Mouse (Mus musculus): ENCODE results near the gene Rhoa.
"Not testable (repeated sequence)": the region's sequence is repeated elsewhere in the genome, so short reads cannot be mapped to it uniquely, and the experiment has no call there.

Rhoa gene

DNA sequence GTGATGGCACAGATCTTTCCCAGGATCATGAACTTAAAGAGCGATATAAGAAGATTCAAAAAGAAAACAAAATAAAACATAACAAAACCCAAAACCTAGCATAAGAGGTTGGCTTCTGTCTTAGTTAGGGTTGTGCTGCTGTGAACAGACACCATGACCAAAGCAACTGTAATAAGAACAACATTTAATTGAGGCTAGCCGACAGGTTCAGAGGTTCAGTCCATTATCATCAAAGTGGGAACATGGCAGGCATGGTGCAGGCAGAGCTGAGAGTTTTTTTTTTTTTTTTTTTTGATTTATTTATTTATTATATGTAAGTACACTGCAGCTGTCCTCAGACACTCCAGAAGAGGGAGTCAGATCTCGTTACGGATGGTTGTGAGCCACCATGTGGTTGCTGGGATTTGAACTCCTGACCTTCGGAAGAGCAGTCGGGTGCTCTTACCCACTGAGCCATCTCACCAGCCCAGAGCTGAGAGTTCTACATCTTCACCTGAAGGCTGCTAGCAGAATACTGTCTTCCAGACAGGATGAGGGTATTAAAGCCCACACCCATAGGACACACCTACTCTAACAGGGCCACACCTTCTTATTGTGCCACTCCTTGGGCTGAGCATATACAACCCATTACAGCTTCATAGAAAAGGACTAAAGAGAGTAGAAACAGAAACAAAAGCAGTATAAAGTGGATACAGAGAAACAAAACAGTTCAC lies 18.2 kb upstream of the Rhoa start:
- not testable (repeated sequence) for DNase-seq (ENCODE audit: low read depth, low spot score)

DNA sequence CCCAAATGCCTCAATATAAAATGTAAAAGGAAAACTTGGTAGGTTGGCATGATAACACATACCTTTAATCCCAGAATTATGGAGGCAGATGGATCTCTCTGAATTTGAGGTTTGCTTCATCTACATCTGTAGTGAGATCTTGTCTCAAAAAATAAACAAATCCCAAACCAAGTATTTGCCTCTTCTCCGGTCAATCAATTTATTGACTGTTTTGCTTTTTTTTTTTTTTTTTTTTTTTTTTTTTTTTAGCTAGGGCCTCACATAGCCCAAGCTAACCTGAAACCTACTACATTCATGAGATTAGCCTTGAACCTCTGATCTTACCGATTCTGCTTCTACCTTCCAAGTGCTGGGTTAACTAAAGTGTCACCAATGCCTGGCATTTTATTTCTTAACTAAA lies 16.6 kb upstream of the Rhoa start:
- no peak for DNase-seq (ENCODE audit: low read depth, low spot score)

- peak; percentile 93 for DNase-seq (ENCODE audit: low read depth, low spot score)
Observed at GRCm38 (mm10) chr9:108290016-108290750, 15.7 kb upstream of the Rhoa start, which contains the start of gene Nicn1. Gene Nicn1, plus strand, starts transcription at chr9:108290429.

DNA sequence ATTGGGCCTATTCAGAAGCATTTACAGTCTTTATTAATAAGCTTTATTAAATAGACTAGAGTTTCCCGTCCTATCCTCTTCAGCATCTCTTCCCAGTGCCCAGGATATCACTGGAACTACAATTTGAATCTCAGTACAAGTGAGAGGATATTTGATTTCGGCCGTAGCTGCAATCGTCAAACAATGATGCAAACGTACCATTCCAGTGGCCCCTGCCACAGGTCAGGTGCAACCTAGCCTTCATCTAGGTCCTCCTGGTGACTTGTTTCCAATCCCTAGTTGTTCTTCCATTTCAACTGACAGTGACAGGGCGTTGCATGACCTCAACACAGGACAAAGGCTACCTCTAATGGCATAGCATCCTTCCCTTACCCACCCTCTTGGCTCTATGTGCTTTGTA lies 15.2 kb upstream of the Rhoa start:
- DNase-seq (ENCODE audit: low read depth, low spot score), result no peak

DNA sequence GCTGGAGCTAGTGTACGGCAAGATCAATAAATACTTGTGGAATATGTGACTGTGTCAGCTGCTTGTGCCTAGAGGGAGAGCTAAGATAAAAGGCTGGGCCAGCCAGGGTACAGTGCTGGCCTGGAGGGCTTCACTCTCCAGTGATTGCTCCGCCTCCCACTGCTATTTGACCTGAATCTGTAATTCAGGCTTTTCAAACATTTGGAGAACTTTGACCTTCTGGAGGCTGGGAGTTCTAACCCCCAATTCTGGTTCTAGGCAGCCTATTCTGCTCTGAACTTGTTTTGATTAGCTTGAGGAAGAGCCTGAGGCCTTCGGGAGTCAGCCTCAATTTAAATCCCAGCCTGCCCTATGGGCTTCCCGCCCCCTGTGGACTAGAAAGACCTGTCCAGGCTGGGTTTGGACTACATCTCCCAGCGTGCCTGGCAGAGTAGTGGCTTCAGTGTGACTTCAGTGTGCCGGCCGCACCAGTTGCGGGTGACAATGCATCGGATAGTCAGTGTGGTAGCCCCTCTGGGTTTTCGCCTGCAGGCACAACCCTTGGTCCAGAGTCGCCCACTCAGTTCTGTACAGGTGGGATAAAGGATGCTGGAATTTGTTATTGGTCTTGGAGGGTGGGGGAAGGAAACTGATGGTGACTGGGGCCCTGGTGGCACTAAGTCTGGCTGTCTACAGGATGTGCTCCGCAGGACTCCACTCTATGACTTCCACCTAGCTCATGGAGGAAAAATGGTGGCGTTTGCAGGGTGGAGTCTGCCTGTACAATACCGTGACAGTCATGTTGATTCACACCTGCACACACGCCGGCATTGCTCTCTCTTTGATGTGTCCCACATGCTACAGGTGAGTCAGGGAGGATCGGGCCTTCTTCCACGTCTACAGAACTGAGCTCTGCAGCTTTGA lies 9.2 kb upstream of the Rhoa start, which contains the start of gene Amt:
Gene Amt, plus strand, starts transcription at position 401 of the 903 bp plus-strand sequence.
- DNase-seq (ENCODE audit: low read depth, low spot score), result no peak

GRCm38 (mm10) chr9:108301853-108302252 lies 4.1 kb upstream of the Rhoa start:
- no peak for DNase-seq (ENCODE audit: low read depth, low spot score)

GRCm38 (mm10) chr9:108304716-108305115 lies 1.2 kb upstream of the Rhoa start:
- DNase-seq (ENCODE audit: low read depth, low spot score), result no peak

DNA sequence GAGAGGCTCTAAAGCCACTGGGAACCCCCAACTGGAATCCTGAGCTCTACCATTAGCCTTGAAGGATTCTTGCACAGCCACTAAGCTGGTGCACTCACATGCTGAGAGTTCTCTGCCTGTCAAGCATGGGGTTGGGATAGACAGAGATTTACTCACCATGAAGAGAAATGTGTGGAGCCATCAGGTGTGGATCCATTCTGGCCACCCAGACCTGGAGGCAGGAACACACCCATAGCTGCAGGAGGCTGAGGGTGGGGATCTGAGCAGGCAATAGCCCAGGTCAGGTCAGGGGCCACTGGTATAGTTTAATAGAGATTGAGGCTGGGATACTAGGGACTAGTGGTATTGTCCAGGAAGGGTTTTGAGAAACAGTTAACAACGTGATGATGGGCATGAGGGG lies 759 bp upstream of the Rhoa start:
- no peak for DNase-seq (ENCODE audit: low read depth, low spot score)

GRCm38 (mm10) chr9:108306571-108306980 lies 647 bp downstream of the Rhoa start:
- DNase-seq (ENCODE audit: low read depth, low spot score), result peak; percentile 32

DNA sequence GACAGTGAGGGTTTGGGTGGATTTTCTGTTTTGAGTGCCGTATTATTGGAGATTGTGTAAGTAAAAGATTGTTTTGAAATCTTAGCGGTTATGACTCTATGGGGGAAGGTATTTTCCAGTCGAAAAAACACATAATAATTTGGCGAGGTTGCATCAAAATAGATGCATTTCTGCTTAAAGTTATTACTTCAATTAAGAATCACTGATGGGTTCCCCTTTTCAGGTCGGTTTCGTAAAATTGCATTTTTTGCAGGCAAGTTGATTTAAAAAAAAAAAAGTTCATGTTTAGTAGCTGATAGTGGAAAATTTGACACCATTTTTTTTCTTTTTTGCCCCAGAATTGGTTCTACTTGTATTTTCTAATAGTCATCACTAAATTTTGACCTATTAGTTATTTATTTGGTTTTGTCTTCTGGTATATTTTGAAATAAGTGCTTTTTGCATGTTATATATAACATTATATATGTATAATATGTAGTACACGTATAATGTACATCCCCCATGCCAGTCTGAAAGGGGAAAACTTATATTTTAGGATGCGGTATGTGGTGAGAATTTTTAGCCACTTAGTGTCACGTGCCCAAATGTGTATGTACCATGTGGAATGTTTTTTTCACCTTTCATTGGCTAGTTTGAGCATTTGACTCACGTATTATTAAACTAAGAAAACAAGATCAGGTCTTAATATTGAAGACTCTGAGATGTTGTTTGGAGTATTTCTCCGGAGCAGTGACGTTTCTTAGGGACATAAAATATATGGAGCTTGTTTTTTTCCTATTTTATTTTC lies 1.3 kb downstream of the Rhoa start:
- no peak for DNase-seq (ENCODE audit: low read depth, low spot score)

GRCm38 (mm10) chr9:108308141-108308540 lies 2.2 kb downstream of the Rhoa start:
- no peak for DNase-seq (ENCODE audit: low read depth, low spot score)

DNA sequence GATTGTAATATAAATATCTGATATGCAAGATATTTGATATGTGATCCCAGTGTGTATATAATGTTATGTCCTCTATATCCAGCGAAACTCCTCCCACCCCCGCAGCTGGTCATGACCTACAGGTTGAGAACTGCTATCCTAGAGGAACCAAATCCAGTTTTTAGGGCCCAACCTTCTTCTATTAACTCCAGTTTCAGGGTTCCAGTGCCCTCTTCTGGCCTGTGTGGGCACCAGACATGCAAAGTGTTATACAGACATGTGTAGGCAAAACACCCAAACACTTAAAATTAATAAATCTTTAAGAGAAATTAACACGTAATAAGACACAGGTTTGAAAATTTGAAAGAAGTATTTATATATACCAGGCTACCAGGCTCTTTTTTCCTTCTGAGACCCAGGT lies 11.6 kb downstream of the Rhoa start:
- DNase-seq (ENCODE audit: low read depth, low spot score), result no peak

- no peak for DNase-seq (ENCODE audit: low read depth, low spot score)
Observed at GRCm38 (mm10) chr9:108318462-108318861, 12.5 kb downstream of the Rhoa start.

DNA sequence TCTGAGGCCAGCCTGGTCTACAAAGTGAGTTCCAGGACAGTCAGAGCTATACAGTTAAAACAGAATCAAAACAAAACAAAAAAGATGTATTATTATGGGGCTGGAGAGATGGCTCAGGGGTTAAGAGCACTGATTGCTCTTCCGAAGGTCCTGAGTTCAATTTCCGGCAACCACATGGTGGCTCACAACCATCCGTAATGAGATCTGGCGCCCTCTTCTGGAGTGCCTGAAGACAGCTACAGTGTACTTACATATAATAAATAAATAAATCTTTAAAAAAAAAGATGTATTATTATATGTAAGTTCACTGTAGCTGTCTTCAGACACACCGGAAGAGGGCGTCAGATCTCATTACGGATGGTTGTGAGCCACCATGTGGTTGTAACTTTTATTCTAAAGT lies 16.1 kb downstream of the Rhoa start:
- DNase-seq (ENCODE audit: low read depth, low spot score), result not testable (repeated sequence)

GRCm38 (mm10) chr9:108324784-108325183 lies 18.9 kb downstream of the Rhoa start:
- no peak for DNase-seq (ENCODE audit: low read depth, low spot score)

DNA sequence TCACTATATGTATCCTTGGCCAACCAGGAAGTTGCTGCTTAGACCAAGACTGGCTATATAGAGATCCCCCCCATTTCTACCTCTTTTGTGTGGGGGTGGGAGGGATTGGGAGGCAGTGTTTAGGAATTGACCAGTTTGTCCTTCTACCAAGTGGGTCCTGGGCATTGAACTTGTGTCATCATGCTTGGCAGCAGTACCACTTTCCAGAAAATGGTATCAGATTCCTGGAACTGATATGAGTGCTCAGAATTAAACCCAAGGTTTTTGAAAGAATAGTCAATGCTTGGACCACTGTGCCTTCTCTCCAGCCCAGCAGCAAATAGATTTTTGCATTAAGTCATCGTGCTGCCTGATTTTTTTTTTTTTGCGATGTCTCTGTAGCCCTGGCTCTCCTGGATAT lies 19.9 kb downstream of the Rhoa start:
- DNase-seq (ENCODE audit: low read depth, low spot score), result no peak

DNA sequence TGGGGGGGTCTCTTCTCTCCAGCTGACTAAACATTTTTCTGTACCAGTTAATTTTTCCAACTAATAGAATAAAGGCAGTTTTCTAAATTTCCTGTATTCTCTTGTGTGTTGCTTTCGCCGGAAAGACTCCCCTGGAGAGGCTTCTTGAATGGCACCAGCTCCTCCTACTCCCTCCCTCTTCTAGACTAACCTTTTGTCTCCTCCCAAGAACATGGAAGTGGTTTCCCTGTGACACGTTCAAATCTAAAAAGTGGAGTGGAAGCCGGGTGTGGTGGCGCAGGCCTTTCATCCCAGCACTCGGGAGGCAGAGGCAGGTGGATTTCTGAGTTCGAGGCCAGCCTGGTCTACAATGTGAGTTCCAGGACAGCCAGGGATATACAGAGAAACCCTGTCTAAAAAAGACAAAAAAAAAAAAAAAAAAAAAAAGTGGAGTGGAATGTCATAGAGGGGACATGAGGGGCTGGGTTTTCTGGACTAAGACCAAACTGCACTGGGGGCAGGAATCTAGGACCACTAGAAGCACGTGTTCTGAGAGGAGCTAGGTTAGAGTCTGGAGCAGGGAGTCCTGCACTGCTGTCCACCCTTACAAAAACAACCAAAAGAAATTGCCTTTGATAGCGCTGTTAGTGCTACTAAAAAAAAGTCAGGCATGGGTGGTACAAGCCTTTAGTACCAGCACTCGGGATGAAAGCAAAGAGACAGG lies 32.1 kb downstream of the Rhoa start:
- no peak for DNase-seq (ENCODE audit: low read depth, low spot score)

DNA sequence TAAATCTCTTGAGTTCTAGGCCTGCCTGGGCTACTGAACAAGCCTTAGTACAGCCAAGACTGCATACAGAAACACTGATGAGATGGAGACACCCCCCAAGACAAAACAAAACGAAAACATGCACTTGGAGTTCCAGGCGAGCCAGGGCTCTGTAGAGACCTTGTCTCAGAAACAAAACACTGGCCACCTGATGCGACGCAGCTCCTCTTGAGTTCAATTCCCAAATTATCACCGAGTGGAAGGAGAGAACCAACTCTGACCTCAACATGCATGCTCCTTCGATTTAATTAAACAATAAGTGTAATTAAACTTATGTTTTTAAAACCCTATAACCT lies 32.6 kb downstream of the Rhoa start:
- no peak for DNase-seq (ENCODE audit: low read depth, low spot score)

DNA sequence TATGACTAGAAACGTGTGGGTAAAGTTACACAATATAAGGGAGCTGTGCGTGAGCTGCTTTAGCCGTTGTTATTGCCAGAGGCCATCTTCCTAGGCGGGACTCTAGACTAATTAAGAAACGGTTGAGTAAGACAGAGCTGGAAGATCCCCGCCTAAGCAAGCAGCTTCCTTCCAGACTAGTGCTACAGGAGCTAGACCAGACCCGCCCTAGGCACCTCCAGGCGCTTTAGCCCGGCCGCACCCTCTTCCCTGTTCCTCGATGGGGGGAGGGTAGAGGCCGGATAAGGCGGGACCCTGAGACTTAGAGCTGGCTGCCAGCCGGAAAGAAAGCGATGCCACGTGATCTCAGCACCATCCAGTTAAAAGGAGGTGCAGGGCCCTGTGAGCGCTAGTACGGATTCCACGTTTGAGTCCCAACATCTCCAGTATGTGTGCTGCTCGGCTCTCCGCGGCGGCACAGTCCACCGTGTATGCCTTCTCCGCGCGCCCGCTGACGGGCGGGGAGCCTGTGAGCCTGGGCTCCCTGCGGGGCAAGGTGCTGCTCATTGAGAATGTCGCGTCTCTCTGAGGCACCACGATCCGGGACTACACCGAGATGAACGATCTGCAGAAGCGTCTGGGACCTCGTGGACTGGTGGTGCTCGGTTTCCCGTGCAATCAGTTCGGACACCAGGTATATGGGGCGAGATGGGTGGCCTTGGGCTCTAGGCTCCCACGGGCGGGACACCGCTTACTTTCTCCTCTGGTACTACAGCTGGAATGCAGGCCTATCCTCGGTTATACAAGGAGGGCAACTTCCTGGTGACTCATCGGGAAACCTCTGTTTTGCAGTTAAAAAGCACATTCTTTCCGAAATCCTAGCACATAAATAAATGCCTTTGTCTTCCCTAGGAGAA lies 33.2 kb downstream of the Rhoa start, which contains the start of gene Gpx1:
Gene Gpx1, plus strand, starts transcription at position 18 of the 896 bp plus-strand sequence.
- peak; percentile 71 for DNase-seq (ENCODE audit: low read depth, low spot score)

GRCm38 (mm10) chr9:108339886-108340257 lies 33.9 kb downstream of the Rhoa start:
- no peak for DNase-seq (ENCODE audit: low read depth, low spot score)

Measured in retina, adult 2 months (tissue).